Mouse (Mus musculus) megakaryocyte progenitor cell, adult 5-6 weeks (primary cell): ENCODE measurements around the gene Nptn. TPM values are rescaled to one million over a fixed set of nuclear protein-coding genes. Genes with fewer than 3 reads are reported as not detected.

Source experiments
- ATAC-seq: replicated peaks from 2 replicates; pipeline ENCODE4 v1.8.0; 2016; ENCODE audit warnings: mild to moderate bottlenecking, moderate TSS enrichment, inconsistent platforms; ENCODE audit not compliant: poor library complexity
- total RNA-seq, 2 experiments: library from RNA; stranded (forward) in 1 of 2; stranded (reverse) in 1 of 2; fragments of 157-497, 149-512 nt in 1 of 2; fragments of 200-1000 nt in 1 of 2; gene quantifications; 2 replicates each; pipeline versions ENCODE4 v1.2.3 to v1.2.4; 2015 to 2017

The Nptn gene
- total RNA-seq, 2 experiments from 2014 or later = 90.3 to 198 TPM

DNA sequence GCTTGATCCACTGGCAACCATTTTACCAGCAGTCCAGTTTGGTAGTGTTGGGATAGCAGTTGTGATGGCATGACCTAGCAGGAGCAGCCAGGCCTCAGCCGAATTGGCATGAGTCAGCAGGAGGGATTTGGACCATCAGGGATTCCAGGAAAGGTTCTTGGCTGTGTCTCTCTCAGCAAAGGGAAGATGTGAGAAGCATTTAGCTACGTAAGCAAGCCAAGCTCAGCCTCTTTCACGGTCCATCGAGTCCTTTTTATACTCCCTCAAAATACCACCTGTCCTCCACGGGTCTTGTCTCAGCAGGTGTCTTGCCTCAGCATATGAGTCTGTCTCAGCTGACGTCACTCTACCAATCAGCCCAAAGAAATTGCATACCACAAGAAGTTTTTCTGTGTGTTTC is 101.3 kb downstream of the Nptn start:
- no peak for ATAC-seq

GRCm38 (mm10) chr9:58685290-58685689 is 103.2 kb downstream of the Nptn start:
- no peak for ATAC-seq

GRCm38 (mm10) chr9:58688076-58688475 is 106.0 kb downstream of the Nptn start:
- ATAC-seq = no peak

DNA sequence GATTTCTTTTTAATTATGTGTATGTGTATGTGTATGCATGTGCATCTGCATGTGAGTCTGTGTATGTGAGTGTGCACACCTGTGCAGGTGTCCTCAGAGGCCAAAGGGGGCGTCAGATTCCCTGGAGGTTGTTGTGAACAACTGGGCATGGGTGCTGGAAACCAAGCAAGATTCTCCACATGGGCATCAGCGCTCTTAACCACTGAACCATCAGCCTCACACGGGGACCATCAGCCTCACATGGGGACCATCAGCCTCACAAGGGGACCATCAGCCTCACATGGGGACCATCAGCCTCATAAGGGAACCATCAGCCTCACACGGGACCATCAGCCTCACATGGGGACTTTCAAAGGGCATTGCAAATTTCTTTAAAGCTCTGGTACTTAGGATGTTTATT is 108.7 kb downstream of the Nptn start:
- no peak for ATAC-seq

DNA sequence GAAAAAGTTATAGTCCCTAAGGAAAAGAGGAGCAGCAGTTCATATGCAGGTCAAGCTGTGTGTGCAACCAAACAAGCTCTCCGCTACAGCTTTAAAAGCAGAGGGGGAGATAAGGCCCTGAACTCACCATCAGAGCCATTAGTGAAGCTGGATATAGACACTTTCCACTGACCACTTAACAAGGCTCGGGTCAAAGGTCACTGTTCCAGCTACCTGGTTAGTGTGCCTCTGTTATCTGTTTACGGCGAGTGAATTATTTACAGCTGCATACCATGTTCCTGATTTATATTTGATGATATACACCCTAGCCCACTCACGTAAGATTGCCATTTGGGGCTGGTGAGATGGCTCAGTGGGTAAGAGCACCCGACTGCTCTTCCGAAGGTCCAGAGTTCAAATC is 109.4 kb downstream of the Nptn start:
- no peak for ATAC-seq

- ATAC-seq = no peak
Observed at GRCm38 (mm10) chr9:58698486-58698885, 116.4 kb downstream of the Nptn start.

GRCm38 (mm10) chr9:58701751-58702150 is 119.7 kb downstream of the Nptn start:
- no peak for ATAC-seq

DNA sequence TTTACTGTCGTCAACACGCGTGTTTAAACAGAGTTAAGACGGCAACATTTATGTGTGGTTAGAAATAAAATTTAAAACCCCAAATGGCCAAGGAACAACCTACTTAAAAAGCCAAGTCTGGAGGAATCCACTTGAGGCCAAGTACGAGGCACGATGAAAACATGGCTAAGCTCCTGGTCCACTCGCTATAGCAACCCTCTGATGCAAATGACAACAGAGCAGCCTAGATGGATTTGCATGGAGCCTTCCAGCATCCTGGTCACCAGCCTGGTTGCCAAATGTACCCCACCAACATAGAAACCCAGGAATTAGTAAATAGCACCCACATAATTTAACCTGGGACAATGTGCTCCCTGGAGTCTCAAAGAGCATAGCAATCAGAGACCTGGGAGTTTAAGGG is 121.7 kb downstream of the Nptn start:
- ATAC-seq = no peak

DNA sequence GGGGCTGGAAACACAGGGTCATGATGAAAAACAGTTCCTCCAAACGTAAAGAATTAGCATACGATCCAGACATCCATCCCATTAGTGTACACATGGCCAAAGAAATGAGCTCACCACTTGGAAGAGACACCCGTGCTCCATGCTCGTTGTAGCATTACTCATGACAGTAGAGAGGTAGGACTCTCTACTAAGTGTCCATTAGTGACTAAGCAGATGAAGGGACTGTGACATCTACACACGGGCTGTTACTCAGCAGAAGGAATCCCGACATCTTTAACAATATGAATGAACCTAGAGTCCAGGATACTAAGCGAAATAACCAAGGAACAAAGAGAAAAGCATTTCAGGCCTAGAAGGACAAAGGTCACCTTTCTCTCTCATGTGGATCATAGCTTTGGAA is 124.0 kb downstream of the Nptn start:
- ATAC-seq = no peak

Other genes with a start within 250 kb of the Nptn start
- not detected in 2 replicates for gene Tbc1d21, start 211.8 kb upstream of the Nptn start, total RNA-seq (2015)
- gene Tbc1d21, start 211.8 kb upstream of the Nptn start, total RNA-seq (2017) = not detected in 2 replicates
- gene Insyn1, start 93.6 kb upstream of the Nptn start, total RNA-seq (2015) = not detected in 2 replicates
- gene Insyn1, start 93.6 kb upstream of the Nptn start, total RNA-seq (2017) = not detected in 2 replicates
- 0.10 and 0.52 TPM in 2 replicates for gene Cd276, start 26.8 kb upstream of the Nptn start, total RNA-seq (2015)
- gene Cd276, start 26.8 kb upstream of the Nptn start, total RNA-seq (2017) = 0.20 TPM in 1 of 2 replicates, not detected in the other
- 1.3 and 4.4 TPM in 2 replicates for gene Rec114, start 161.7 kb downstream of the Nptn start, total RNA-seq (2015)
- 1.1 and 2.3 TPM in 2 replicates for gene Rec114, start 161.7 kb downstream of the Nptn start, total RNA-seq (2017)
- not detected in 2 replicates for gene Hcn4, start 241.2 kb downstream of the Nptn start, total RNA-seq (2015)
- not detected in 2 replicates for gene Hcn4, start 241.2 kb downstream of the Nptn start, total RNA-seq (2017)